38 mouse cellular contexts compared by ENCODE assay signal in the genomic region with DNA sequence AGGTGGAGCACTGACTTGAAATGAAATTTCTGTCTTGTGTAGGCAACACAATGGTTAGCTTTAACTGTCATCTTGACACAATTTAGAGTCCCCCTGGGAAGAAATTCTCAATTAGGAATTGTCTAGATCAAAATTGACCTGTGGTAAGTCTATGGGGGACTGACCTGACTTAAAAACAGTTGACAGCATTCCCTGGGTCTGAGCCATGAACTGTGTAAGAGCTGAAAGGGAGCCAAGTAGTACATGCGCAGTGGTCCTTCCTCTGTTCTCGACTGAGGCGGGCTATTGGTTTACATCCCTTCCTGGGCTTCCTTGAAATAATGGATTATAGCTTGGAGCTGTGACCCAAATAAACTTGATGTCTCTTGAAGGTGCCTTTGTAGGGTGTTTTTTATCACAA. TPM values are rescaled to one million over a fixed set of nuclear protein-coding genes. Genes with fewer than 3 reads are reported as not detected.
DNase-seq lines count a peak whose midpoint lies in the region.
"Had no signal": no experiment of that assay in that cellular context is flagged by ENCODE, and none has a peak within 500 bp of the region (broad histone marks: within the 10 kb centered on the region; RNA-seq: fewer than 3 reads in every experiment).

No protein-coding gene starts in this region.

- DNase-seq in cerebellum, postnatal 10 days = peak; percentile 48 to 52
- no peak for DNase-seq in cerebellum, adult 11 months
- peak; percentile 44 to 66 for DNase-seq in heart, postnatal 10 days
- no peak for DNase-seq in heart, adult 9 months (ENCODE audit: low spot score in 2 of 2)
- DNase-seq in kidney, postnatal 14 days = peak; percentile 24
- no peak for DNase-seq in kidney, adult 11 months
- peak; percentile 28 for DNase-seq in gonadal fat pad, adult 2 months (ENCODE audit: low read depth)
- DNase-seq: cerebellum, adult 8-10 months; gastrocnemius, postnatal 25 days; heart, adult 2 months; right cerebral cortex, postnatal 25 days had no signal

- intact Hi-C loops in heart, postnatal 10 days (cut with DNase I) = no loop called here

RNA-seq across cellular contexts. Expression of a gene that starts 15.5 kb away (rescaled TPM):
- 10 to 100 TPM; 26.4 to 31.4 TPM for total RNA-seq in heart, postnatal 10 days (2021)
- 46.3 and 52.2 TPM in 2 replicates for polyA plus RNA-seq in gonadal fat pad, adult 2 months (2012; rRNA removed)

RNA-seq across cellular contexts. Expression of a gene that starts 15.8 kb away (rescaled TPM):
- not detected for total RNA-seq in heart, postnatal 10 days (2021)
- not detected in 2 replicates for polyA plus RNA-seq in gonadal fat pad, adult 2 months (2012; rRNA removed)
- total RNA-seq: adrenal gland, postnatal 4 days; common myeloid progenitor, adult 5-6 weeks; gastrocnemius, adult 18-20 months; gastrocnemius, postnatal 25 days; heart, adult 2 months; heart, postnatal 14 days; hindbrain, postnatal 0 days; layer of hippocampus, adult 2 months; layer of hippocampus, postnatal 14 days; left cerebral cortex, adult 8-10 months; left cerebral cortex, postnatal 36 days; megakaryocyte, adult 5-6 weeks; MEL; neutrophil, adult 5-6 weeks had no signal
- polyA plus RNA-seq: embryonic facial prominence, embryonic 13.5 days; forebrain, embryonic 10.5 days; forebrain, embryonic 15.5 days; frontal cortex, adult 2 months; heart, adult 2 months; hindbrain, embryonic 12.5 days; hindbrain, postnatal 0 days; intestine, embryonic 15.5 days; kidney, embryonic 14.5 days; limb, embryonic 13.5 days; liver, embryonic 11.5 days; liver, embryonic 16.5 days; midbrain, embryonic 11.5 days; midbrain, embryonic 16.5 days; neural tube, embryonic 11.5 days; Patski; stomach, embryonic 15.5 days had no signal

RNA-seq across cellular contexts. Expression of a gene that starts 49.4 kb away (rescaled TPM):
- 100 to 1,000 TPM in 1 of 2 experiments, 10 to 100 TPM in 1; 88.7 to 104 TPM for total RNA-seq in heart, postnatal 10 days (2021)
- 89.6 and 93.7 TPM in 2 replicates for polyA plus RNA-seq in gonadal fat pad, adult 2 months (2012; rRNA removed)

RNA-seq across cellular contexts. Expression of a gene that starts 52.1 kb away (rescaled TPM):
- total RNA-seq in heart, postnatal 10 days (2021) = under 1 TPM in 1 of 2 experiments, not detected in 1; 0.12 TPM
- not detected in 2 replicates for polyA plus RNA-seq in gonadal fat pad, adult 2 months (2012; rRNA removed)
- total RNA-seq: adrenal gland, postnatal 4 days; common myeloid progenitor, adult 5-6 weeks; gastrocnemius, adult 18-20 months; gastrocnemius, postnatal 25 days; heart, adult 2 months; heart, postnatal 14 days; megakaryocyte, adult 5-6 weeks; MEL; neutrophil, adult 5-6 weeks had no signal
- polyA plus RNA-seq: heart, adult 2 months; stomach, embryonic 15.5 days had no signal

Comparison
In these comparisons a context has a peak if more than half of its experiments do, and no peak if none do; other contexts are left out.
1. DNase-seq: peak in cerebellum, postnatal 10 days (2 of 2), heart, postnatal 10 days (2 of 2), kidney, postnatal 14 days (single experiment) and gonadal fat pad, adult 2 months (single experiment); none in cerebellum, adult 11 months (single experiment), heart, adult 9 months (0 of 2) and kidney, adult 11 months (single experiment).